Mouse (Mus musculus) embryonic fibroblast, embryonic 13.5 days (primary cell): ENCODE data around the gene Pip5k1c.

Source experiments
- CTCF ChIP-seq: IDR thresholded peaks from 2 replicates; pipeline ENCODE4 v1.5.1; 2011; ENCODE audit warnings: mild to moderate bottlenecking, control low read depth, low read length, moderate library complexity, borderline replicate concordance; ENCODE audit not compliant: insufficient read depth
- POLR2A ChIP-seq: IDR thresholded peaks from 2 replicates; pipeline ENCODE4 v1.6.1; 2011; ENCODE audit warnings: low read depth, mild to moderate bottlenecking, control low read depth, low read length, moderate library complexity

DNA sequence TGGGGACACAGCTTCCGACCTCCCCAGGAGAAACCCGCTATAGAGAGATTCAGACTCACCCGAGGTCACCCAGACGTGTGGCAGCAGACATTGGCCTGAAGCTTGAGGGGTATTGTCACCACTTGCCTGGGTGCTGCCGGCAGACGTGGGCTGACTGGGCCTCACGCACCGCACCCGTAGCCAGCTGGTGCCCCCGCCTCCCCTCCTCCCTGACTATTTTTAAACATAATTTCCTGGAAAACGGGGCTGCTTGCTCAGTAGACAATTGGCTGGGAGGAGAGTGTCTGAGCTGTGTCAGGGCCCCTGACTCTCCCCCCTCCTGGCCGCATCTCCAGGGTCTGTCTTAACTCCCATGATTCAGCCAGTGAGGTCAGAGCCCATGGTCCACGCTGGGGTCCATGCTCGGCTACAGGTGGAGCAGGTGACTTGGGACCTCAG is 10.0 kb downstream of the Pip5k1c start:
- TF ChIP-seq CTCF (no peak), POLR2A (no peak)
